Mouse (Mus musculus) skeletal muscle tissue, adult 2 months (tissue): ENCODE data around the gene Vav3.

ENCODE experiments used
- DNase-seq: peaks from one replicate; pipeline ENCODE4 v3.0.0-alpha.2; 2012; ENCODE audit warnings: low read depth, low spot score

Gene Vav3

DNA sequence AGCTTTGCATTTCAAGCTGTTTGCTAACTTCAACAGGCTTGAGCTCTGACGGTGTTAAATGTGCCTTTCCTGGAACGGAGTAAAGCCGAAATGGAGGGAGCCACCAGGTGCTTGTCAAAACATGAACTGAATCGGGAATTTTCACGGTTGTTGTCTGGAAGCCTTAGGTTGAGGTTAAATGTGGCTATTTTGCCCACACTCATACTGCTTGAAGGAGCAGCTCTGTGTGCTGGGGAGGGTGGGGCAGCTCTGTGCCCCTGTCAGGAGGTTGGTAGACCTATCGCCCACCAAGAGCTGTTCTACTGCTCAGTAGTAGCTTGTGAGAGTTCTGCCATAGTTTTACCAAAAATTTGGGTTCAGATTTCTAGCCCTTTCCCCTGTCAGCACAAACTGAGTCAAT lies 233.7 kb downstream of the Vav3 start:
- DNase-seq = no peak

DNA sequence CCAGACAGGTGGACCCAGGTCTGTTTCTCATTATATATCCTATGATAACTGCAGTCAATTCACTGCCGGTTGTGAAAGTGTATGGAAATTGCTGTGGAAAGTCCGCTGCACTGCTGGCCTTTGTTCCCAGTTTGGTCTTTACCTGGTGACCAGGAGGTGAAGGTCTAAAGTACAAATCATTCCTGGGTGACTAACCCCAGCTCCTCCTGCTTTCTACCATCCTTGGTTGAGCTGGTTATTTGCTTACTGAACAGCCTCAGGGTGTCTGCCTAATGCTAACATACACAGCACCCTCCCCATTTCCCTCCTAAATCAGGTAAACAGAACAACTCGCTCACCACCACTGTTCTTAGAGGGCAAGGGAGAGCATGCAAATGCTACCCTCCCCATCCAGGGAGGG lies 237.9 kb downstream of the Vav3 start:
- DNase-seq = no peak

DNA sequence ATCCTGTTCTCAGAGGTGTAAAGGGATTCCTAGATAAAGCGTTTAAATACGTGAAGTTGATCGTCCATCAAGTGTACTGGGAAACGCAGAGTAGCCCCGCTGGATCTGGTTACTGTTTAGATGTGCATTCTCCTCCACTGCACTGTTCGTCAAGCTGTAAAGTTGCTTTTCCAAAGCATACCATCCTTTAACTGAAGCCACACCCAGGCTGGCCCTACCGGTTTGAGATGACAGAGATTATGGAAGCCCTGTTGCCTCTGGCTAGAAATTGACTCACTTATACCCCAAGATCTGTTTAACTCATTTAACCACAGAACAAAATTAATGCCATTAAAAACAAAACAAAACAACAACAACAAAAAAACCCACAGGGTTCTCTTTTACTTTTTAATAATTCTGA lies 238.5 kb downstream of the Vav3 start:
- no peak for DNase-seq

DNA sequence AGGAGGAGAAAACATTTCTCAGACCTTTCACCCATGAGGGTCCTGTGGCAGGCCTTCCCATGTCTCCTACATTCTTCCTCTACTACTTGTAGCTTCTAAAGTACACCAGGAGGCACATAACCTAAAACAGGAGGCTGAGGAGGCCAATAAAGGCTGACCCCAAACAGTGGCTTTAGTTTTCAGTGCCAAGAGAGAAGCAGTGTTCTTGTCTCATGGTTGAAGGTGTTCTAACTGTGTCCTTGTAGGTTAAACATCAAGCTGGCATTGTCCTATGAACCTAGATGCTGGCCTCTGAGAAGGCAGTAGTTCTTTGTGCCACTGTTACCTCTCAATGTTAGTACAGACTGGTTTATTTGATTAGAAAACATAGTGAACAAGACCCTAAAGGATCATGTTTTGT lies 245.5 kb downstream of the Vav3 start:
- DNase-seq = no peak

DNA sequence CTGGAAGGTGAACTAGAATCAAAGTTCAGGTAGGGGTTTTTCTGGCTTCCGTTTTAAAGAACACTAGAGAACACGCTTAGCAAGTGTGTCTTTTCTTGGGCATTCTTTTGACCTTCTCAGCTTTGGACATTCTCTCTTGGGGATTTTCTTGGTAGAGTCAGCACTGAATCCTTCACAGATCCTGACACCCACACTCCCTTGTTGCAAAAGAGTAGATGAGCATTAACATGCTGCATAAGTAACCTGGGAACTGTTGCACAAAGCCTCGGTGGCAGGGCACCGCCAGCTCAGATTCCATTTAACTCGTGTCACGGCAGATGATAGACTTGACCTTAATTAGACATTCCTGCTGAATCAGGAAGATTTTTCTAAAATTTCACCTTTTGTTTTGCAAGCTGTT lies 252.5 kb downstream of the Vav3 start:
- no peak for DNase-seq

DNA sequence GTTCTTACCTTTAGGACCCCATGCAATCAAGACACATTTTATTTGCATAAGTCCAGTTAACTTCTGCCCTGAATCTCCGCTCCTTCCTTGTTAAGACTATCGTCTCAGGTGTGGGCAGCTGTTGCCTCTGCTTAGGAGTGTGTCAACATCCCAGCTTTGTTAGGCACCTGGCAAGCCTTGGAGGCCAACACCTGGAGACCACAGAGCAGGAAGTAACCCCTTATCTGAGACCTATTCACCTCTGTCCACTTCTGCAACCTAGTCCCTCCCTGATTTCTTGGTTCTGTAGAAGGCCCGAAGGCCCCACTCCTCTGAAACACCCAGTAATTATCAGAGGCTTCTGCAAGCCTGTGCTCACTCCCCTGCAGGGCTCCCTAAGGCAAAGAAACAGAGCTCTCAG lies 255.6 kb downstream of the Vav3 start:
- no peak for DNase-seq

DNA sequence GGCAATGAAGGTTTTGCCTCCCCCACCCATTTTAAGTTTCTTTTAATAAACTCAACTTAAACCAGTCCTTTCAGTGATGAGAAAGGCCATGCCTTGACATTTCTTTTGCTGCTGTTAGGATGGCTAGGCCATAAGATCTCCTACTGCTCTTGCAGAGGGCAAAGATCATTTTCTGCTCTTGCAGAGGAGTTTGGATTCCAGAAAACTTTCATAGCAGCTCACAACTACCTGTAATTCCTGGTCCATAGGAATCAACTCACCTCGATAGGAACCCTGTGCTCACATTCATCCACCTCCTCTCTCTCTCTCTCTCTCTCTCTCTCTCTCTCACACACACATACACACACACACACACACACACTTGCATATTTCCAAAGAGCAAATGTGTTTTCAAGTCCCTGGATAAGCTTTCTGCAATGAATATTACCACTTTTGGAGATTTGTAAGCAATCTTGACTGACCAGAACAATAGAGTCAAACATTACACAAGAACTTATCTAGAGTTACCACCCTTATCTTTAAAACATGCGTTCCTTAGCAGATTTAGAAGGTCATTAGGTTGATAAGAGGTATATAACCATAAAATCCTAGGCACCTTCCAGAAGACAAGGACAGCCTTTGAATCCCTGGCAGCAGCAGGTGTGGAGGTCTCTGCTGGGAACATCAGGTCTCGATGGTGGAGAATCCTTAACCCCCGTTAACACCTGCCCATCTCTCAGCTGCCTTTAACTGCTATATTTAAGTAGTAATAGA lies 260.4 kb downstream of the Vav3 start:
- DNase-seq = no peak

DNA sequence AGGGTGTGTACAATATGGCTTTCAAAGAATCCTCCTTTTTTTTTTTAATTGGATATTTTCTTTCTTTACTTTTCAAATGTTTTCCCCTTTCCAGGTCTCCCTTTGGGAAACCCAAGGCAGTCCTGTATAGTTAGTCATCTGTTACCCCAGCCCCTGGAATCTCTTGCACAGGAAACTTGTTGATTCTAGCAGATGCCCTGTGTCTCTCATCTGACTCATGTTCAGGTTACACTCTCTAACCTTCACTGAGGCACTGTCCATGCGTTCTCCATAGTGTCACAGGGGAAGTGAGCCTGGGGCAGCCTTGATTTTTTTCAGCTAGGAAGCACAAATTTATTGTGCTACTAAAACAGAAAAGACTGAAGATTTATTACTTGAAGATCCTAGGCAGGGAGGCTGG lies 262.3 kb downstream of the Vav3 start:
- no peak for DNase-seq

DNA sequence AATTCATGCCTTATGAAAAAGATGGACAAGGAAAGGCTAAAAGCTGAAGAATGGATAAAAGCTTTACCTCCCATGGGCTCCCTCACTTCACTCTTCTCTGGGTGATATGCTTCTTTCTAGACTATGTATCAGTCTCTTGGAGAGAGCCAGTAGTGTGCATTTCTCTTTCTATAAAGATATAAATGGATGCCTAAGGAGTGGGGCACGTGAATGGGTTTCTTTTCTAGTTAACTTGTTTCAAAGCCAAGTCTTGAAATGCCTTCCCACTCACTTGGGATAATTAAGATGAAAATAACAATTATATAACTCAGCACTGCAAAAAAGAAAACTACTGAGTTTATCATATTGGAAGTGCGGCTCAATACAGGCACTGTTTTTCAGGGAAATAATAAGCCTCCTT lies 265.7 kb downstream of the Vav3 start:
- DNase-seq = no peak

DNA sequence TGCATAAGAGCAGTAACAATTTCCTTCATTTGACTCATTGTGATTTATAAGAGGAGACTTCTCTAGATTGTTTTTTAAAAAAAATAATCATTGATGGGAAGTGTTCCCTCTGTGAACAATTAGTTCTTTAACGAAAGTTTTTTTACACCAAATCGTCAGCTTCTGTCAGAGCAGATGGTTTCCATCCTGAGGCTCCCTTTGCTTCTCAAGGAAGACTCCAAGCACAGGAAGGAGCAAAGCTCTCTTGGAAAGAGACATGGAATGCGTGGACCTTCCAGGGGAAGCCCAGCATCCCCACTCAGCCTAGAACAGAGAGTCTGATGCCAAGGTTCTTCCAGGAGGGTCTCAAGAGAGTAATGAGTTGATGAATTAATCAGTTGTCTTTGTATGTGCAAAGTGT lies 281.3 kb downstream of the Vav3 start:
- DNase-seq = no peak

DNA sequence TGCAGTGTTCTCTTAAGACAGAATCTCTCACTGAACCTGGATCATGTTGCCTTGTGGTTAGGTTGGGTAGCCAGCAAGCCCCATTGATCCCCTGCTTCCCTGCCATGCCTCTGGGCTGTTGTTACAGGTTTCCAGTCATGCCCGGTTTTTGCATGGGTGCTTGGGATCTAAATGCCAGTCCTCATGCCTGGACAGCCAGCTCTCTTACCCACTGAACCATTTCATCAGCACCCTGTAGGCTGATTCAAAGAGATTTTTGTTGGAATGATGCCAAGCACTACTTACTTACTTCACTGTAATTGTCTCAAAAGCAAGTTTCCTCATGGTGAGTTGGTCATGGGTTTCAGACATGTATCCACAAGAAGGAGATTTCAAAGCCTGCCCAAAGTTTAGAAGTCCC lies 281.9 kb downstream of the Vav3 start:
- no peak for DNase-seq

DNA sequence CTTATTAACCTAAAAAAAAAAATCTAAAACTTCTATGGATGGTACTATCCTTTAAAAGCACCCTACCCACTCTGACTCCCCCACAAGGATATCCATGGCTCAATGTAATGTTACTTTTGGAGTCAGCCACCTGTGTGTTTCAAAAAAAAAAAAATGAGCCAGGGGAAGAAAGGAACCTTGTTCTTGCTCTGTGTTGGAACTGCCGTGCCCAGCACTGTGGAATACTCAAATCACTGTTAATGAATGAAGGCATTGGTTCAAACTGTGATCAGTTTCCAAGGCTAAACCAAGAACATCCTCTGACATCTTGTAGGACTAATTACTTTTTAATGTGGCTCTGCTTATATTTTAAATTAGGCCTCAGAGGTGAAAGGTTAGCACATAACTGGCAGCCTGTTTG lies 282.4 kb downstream of the Vav3 start:
- DNase-seq = no peak

DNA sequence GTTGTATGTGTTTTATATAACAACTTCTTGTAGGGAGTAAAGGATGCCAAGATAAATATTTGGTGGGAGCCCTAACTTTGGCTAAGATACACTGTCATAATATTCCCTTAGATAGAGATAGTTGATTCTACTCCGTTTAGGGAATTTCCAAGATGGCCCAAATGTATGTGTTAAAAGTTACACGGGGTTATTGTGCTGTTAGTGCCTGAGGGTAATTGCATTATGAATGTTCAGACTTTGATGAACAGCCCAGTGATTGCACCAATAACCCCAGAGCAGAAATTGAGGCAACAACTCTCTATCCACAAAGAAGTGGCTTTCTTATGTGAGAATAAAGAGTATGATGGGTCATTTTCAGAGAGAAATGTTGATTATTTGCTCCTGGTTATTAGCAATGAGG lies 283.3 kb downstream of the Vav3 start:
- DNase-seq = no peak

DNA sequence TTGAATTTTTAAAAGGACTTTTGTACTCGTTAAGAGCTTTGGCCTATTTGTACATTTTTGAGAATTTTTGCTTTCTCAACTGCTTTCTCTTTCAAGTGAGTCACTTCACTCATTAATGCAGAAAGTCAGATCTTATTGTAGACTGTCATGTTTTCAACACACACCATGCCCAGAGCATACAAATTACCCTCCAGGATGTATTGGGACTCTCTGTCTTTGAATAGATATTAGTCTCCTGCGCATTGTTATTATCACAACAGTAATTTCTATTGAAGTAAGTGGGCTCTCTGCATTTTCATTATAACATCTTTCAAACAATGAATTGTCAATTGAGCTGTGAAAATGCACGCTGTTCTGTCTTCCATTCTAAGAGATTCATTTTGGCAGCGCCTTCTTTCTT lies 295.6 kb downstream of the Vav3 start:
- no peak for DNase-seq

DNA sequence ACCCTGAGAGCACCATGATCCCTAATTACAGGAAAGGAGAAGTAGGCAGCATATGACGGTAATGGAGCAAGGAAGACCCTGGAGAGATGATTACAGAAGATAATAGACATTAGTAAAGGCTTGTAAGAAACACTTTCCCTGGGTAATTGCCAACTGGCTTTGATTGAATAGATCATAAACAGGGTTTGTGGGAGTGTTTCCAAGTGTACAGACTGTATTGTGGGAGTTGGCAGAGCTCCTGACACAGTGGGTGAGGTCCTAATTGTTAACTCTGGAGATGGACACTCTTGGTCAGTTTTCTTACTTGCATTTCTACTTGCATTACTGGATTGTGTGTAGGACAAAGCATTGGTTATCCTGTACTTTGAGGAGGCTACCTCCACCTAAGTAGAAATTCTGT lies 298.9 kb downstream of the Vav3 start:
- no peak for DNase-seq

DNA sequence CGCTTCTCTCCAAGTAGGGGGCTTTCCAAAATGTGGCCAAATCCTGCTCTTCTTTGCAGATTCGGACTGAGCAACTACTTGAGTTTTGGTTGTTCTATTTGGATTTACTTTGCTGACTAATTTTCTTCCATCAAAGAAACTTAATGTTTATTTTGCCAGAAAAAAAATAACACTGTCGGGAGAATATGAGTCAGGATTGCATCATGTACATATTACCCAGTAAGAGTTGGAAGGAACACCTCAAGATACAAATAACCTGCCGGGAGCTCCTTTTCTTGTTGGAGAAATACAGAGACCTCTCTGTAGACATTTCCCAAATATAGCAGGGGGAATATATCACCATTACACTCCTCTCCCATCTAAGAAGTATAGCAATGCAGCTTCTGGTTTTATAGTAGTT lies 300.3 kb downstream of the Vav3 start:
- DNase-seq = no peak

DNA sequence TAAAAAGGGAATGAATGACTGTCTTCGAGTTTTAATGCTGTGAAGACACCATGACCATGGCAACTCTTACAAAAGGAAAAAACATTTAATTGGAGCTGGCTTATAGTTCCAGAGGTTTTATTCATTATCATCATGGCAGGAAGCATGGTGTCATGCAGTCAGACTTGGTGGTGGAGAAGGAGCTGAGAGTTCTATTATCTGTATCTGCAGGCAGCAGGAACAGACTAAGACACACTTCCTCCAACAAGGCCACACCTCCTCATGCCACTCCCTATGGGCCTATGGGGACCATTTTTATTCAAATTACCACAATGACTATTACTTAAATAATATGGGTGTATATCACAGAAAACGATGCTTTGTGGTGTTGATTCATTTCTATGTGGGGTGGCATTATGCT lies 307.8 kb downstream of the Vav3 start:
- no peak for DNase-seq

DNA sequence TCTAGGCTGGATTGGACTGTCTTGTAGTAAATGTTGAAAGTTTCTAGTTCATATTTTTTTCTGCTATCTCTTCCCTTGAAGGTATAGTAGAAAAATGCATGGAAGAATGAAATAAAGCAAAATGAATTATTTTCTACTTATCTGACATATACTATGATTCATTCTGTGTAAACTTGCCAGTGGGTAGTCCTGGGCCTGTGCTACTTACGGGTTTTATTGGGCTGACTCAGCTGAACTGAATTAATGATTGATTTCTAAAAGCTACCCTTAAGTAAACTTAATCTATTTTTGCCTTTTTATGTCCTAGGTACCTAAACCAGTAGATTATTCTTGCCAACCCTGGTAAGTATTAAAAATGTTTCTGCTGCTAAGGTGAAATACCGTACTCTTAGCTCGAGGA lies 311.0 kb downstream of the Vav3 start:
- DNase-seq = no peak

DNA sequence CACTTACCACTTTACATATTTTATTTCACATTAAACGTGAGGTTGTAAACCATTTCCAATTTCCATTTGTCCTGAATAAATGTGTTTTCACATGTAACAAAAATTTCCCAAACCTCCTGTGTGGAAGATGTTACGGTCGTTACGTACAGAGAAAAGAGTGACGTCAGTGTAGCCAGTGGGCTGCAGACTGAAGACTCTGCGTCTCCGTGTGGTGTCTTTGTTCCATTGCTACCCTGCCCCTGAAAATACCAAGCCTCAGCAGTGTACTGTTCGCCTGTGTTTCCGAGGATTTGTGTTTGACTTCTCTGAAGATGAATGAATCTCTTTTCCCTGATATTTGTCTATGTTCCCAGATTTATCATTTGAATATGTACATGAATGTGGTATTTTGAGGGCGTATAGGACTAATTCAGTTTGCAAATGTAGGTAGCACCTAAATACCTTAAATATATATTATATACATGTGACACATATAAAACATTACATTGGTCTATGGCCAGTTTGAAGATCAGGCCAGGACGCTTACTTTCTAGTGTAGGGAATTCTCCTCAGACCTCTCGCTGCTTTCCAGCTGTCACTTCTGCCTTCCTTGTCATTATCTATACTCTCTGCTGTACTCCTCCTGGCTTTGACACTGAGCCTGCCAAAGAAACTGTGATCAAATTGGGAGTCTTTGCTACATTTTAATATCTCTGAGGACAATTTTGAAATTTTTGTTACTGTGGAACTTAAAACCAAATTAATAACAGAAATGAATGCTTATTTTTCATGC lies 312.6 kb downstream of the Vav3 start:
- DNase-seq = no peak

DNA sequence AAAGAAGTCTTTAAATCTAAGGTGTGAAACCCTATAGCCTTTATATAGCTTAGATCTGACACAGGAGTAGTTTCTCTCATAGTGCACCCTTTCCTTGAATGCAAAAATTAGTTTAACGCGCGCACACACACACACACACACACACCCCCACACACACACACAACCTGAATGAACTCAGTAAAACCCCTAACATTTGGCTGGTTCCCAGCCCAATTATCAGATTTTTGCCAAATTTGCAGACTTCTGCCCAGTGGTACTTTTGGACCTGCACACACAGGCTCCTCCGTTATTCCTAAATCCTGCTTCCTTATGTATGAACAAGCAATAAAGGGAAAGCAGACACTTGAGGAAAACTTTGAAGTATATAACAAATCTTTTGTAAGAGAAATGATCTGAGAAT lies 313.9 kb downstream of the Vav3 start:
- no peak for DNase-seq

DNA sequence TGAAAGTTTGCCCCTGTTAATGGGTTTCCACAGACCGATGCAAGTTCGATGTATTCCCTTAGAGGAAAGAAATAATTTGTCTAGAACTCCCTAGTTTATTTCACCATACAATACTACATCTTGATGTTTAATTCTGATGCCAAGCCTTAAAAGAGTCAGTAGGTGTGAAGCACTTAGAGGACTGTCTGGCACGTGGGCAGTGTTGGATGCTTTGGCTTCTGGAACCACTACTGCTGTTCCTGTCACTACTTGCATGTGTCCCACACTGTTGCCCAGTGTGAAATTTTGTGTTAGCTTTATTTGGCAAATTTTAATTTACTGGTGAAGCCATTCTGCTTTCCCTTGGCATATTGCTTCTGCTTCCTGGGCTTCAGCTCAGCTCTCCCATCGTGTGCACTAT lies 331.3 kb downstream of the Vav3 start:
- DNase-seq = no peak

DNA sequence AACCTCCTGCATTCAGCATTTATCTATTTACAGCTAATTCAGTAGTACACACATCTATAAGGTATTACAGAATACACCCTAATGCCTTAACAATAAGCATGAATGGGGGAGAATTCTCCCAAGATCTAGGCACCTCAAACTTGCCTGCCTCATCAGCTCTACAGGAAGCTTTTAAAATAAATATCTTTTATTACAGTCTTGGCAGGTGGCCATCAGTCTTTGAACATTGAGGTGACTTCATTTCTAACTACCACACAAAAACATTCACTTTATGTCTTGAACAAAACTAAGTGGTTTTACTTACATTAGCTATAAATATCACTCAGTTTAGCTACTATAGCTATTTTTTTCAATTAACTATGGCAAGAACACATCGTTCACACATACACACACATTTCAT lies 332.5 kb downstream of the Vav3 start:
- DNase-seq = no peak

DNA sequence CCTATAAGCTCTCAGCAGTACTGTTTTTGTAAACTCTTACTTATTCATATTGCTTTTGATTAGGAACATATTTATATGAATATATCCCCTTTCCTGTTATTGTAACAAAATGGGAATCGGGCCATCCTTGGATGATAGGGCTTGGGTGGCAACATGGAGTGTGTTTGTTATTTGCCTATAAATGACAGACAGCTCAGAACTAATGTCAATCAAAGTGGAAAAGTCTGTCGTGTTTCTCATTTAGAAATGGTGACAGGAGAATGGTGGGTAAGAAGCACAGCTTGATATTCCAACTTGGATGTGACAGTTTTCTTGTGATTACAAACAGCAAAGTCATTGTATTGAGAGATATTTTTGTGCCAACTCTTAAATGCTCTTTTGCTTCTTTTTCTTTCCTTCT lies 339.8 kb downstream of the Vav3 start:
- DNase-seq = no peak

DNA sequence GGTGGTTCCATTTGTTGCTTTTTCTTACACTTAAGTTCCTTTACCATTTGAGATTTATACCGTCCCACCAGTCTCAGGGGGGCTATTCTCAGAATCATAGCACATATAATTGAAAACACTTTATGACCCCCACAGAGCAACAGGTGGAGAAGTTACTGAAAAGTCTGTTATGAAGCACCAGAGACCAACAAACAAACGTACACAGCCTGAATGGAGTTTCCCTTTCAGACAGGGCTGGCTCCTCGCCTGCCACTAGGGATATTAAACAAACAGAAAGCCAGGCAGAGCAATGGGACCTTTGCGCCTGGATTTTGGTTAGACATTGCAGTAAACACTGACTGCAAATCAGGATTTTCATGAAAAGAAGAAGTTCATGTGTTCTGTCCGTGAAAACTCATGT lies 341.4 kb downstream of the Vav3 start:
- no peak for DNase-seq
